Mouse (Mus musculus) large intestine, adult 2 months (tissue): Measurements from ENCODE around the gene Pgls. TPM values are rescaled to one million over a fixed set of nuclear protein-coding genes. Genes with fewer than 3 reads are reported as not detected.

Experiments
- DNase-seq: peaks from one replicate; pipeline ENCODE4 v3.0.0-alpha.2; 2012; ENCODE audit warnings: low read depth, low spot score
- WGBS: fragments of 180-500 bp; shearing (Covaris S2); methylation state at CpG from one replicate; pipeline ENCODE4 v1.1.7; 2018; 5-methylcytosine and 5-hydroxymethylcytosine counted together
- polyA plus RNA-seq: library from polyadenylated mRNA; depleted of rRNA; stranded (reverse); fragments of >200 nt; gene quantifications from 2 replicates; pipeline ENCODE4 v1.2.3, GENCODE M21; 2012; rRNA removed

Pgls gene
- 109 and 111 TPM in 2 replicates for polyA plus RNA-seq

DNA sequence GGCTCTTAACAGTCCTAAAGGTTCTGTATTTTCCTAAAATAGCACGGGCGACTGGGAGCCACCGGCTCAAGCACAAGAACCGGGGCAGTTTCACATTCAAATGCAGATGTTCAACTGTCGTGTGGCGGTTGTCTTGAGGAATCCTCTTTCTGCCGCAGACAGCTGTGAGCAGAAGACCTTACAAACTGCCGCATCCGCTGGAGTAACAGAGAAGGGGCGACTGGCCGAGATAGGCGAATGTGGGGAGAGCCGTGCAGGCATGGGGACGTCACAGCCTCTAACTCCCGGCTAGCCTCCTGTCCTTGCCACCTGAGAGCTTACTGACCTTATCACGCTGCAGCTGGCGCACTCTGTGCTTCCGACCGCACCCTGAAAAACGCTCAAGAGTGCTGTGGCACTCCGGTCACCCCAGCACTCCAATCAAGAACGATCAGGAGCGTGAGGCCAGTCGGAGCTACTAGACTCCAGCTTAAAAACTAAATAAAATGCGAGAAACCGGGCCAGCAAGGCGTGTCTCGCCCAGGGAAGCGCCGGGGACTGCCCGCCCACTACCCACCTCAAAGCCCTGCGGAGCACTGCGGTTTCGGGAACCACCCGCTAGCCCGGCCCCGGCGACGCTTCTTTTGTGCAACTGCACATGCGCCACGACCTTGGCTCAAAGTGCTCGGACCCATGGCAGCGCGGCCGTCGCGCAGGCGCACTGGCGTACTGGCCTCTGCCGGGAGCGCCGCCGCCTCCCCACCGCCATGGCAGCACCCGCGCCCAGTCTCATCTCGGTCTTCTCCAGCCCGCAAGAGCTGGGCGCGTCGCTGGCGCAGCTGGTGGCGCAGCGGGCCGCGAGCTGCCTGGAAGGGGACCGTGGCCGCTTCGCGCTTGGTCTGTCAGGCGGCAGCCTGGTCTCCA, at the start of gene Pgls:
Gene Pgls (plus strand): TSS at position 706 of the 903 bp plus-strand sequence.
- WGBS: under 1% methylated on average over 71 of the region's 71 CpGs
- DNase-seq: peak; percentile 87

GRCm38 (mm10) chr8:71542632-71543343, 49.2 kb upstream of the Pgls start, which contains the start of gene Mvb12a:
Gene Mvb12a (plus strand): TSS chr8:71542922.
- peak; percentile 91 for DNase-seq
- under 1% methylated on average over 55 of the region's 55 CpGs for WGBS

DNA sequence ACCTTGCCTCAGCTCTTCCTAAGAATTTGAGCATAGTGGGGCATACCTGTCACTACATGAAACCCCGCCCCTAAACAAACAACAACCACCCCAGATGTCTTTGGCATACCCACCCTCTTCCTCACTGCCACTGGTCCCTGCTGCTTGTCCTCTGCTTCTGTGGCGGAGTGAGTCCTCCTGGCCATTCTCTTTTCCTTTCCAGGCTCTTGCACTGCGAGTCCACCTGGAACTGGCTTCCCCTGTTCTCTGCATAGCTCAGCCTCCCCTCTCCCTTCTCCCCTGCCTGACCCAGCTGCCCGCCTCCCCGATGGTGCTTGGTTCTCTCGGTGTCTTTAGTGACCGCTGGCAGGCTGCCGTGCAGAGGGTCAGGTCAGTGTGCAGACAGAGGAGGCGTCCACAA, 48.2 kb upstream of the Pgls start:
- WGBS: 80% methylated on average over 9 of the region's 9 CpGs

GRCm38 (mm10) chr8:71545053-71545452, 46.9 kb upstream of the Pgls start:
- 92% methylated on average over 11 of the region's 11 CpGs for WGBS
- DNase-seq: no peak

More for the DNA sequence above, 48.2 kb upstream of the Pgls start:
- no peak for DNase-seq

- DNase-seq: no peak
- WGBS: 93% methylated on average over 7 of the region's 7 CpGs
Observed at GRCm38 (mm10) chr8:71547590-71547989, 44.4 kb upstream of the Pgls start.

- DNase-seq: no peak
- WGBS: 64% methylated on average over 7 of the region's 7 CpGs
Observed at GRCm38 (mm10) chr8:71550754-71551153, 41.2 kb upstream of the Pgls start.

GRCm38 (mm10) chr8:71552770-71553169, 39.2 kb upstream of the Pgls start:
- DNase-seq: no peak
- 59% methylated on average over 6 of the region's 6 CpGs for WGBS

DNA sequence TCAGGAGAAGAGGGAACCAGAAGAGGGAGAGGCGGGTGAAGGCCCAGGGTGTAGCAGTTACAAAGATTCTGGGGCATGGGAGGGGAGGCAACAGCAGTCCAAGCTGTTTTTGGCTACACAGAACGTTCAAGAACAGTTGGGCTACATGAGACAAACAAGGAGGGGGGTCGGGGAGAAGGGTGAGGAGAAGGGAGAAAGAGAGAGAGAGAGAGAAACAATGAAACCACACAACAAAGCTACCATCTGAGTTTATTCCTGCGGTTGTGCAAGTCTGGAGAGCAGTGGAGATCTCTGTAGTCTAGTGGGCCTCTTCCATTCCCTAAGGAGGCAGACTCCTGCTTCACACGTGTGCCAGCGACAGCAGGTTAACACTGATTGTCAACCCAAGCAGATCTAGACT, 38.0 kb upstream of the Pgls start:
- 68% methylated on average over 6 of the region's 6 CpGs for WGBS
- DNase-seq: no peak

- DNase-seq: no peak
- WGBS: 87% methylated on average over 2 of the region's 2 CpGs
Observed at GRCm38 (mm10) chr8:71554644-71555043, 37.3 kb upstream of the Pgls start.

- WGBS: 4% methylated on average over 70 of the region's 70 CpGs
- DNase-seq: no peak
Observed at GRCm38 (mm10) chr8:71558071-71558957, 33.7 kb upstream of the Pgls start, which contains the start of gene Tmem221. Gene Tmem221 (minus strand): TSS chr8:71558871.

GRCm38 (mm10) chr8:71558958-71559690, 32.9 kb upstream of the Pgls start:
- 5% methylated on average over 24 of the region's 24 CpGs for WGBS
- no peak for DNase-seq

DNA sequence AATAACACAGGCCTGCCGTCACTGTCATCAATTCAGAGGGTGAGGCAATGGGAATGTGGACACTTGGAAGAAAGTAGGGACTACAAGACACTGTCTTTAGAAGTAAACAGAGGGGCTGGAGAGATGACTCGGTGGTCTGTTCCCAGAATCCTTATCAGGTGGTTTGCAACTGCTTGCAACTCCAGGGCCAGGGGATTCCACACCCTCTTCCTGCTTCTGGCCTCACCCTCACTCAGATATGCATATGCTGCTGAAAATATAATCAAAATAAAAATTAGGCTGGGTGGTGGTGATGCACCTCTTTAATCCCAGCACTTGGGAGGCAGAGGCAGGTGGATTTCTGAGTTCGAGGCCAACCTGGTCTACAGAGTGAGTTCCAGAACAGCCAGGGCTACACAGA, 31.9 kb upstream of the Pgls start:
- 78% methylated on average over 3 of the region's 3 CpGs for WGBS
- no peak for DNase-seq

- no peak for DNase-seq
- 89% methylated on average over 5 of the region's 5 CpGs for WGBS
Observed at GRCm38 (mm10) chr8:71560765-71561164, 31.2 kb upstream of the Pgls start.

DNA sequence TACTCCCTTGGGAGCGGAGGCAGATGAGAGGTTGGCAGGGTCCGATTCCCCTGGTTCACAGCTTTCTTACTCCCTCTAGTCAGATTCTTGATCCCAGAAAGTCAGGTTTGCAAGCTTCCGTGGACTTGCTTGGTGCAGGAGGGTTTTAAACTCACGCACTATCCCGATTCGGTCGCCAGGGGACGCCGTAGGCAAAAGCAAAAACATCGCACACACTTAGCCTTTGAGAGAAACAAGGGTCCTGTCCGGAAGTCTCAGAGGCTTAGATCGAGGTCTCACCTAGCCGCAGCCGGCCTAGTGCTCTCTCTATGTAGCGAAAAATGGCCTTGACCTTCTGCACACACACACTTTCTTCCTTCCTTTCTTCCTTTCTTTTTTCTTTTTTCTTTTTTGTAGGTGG, 30.6 kb upstream of the Pgls start:
- WGBS: 5% methylated on average over 15 of the region's 15 CpGs
- DNase-seq: no peak

DNA sequence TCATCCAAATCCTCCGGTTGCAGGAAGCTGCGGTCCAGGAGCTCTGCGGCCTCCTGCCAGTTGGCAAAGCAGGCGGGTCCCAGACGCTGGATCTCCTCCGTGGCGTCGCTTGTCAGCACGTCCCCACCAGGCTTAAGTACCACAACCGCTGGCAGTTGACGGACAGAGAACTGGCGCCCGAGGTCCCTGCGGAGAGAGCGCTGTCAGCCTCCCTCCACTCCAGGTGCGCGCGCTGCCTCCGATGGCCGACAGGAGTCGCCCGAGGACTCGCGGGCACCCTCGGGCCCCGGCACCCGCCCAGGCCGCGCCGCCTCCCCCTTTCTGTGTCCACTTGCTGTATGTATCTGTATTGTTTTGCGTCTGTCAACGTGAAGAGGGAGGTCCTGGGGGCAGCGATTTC, 29.2 kb upstream of the Pgls start:
- WGBS: 1% methylated on average over 33 of the region's 33 CpGs
- no peak for DNase-seq

GRCm38 (mm10) chr8:71563992-71564391, 28.0 kb upstream of the Pgls start:
- WGBS: 89% methylated on average over 4 of the region's 4 CpGs
- no peak for DNase-seq

GRCm38 (mm10) chr8:71566501-71566900, 25.5 kb upstream of the Pgls start, which contains the start of gene Nxnl1:
Gene Nxnl1 (minus strand): TSS chr8:71566601.
- no peak for DNase-seq
- 85% methylated on average over 3 of the region's 3 CpGs for WGBS

- 72% methylated on average over 7 of the region's 7 CpGs for WGBS
- DNase-seq: no peak
Observed at GRCm38 (mm10) chr8:71567587-71567986, 24.4 kb upstream of the Pgls start.

GRCm38 (mm10) chr8:71568387-71568937, 23.5 kb upstream of the Pgls start, which contains the start of gene Slc27a1:
Gene Slc27a1 (plus strand): TSS chr8:71568882.
- DNase-seq: no peak
- WGBS: 16% methylated on average over 13 of the region's 13 CpGs
